Mouse (Mus musculus): Measurements from ENCODE around the gene Tmem247.

The Tmem247 gene

DNA sequence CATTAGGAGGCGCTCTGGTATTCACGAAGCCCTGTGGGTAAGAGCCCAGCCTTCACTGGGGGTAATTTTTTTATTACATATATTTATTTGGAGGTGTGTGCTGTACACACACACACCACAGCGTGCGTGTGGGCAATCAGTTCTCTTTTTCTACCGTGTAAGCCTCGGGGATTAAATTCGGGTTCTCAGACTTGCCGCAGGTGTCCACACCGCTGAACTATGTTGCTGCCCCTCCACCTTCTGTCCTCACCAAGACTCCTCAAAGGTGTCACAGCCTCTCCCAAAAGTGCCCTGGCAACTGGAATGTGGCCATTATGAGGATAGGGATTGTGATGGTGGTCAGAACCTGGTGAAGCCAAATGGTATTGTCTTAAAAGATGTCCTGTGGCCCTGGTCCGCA, at the start of gene Tmem247:
TSS of gene Tmem247 (plus strand) at position 301 of the 400 bp plus-strand sequence.
- DNase-seq (ENCODE audit: low read depth in 1 of 2, low spot score in 2 of 2), result no peak

DNA sequence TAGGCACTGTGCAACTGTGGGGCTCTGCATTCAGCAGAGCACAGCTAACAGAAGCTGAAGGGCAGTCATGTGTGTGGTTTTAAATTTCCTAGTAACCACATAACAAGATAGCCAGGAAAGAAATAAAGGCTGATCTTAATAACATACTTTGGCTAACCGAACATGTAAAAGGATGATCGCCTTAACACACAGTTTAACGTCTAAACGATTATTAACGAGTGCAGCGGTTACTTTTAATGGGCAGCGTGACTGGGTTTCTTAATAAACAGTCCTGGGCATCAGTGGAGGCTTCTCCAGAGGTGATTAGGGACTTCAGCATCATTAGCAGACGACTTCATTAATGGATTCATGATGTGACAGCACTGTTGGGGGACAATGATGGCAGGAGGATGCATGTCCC, 46.6 kb upstream of the Tmem247 start:
- DNase-seq (ENCODE audit: low read depth in 1 of 2, low spot score in 2 of 2), result no peak

DNA sequence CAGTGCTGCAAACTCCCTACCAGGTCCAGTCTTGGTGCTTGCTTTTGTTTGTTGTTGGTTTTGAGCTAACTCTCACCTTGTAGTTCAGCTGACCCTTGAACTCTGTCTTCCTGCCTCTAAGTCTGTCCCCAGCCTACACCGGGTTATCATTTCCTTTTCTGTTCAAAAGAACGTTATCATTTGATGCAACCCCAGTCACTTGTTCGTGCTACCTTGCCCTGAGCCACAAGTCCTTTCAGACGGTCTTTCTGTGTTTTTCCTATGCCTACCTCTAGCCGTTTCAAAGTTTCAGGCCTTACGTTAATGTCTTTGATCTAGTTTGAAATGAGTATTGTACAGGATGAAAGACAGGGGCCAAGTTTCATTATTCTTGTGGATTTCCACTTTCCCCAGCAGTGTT, 44.5 kb upstream of the Tmem247 start:
- DNase-seq (ENCODE audit: low read depth in 1 of 2, low spot score in 2 of 2), result no peak

DNA sequence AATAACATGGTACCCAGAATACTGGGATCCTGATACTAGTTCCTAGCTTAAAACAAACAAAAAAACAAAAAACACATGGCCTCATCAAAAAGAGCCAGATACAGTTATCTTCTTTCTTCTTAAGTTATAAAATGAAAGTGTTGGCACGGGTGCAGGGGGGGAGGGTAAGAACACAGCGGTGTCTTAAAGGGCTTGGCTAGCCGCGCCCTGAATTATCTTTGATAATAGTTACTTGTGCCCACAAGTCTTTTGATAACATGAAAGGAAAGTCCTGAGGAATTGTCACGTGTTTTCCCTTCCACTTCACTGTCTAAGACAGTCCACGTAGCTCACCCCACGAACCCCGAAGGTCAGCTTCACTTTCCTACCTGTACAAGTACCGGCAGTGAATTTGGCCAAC, 40.2 kb upstream of the Tmem247 start:
- no peak for DNase-seq (ENCODE audit: low read depth in 1 of 2, low spot score in 2 of 2)

DNA sequence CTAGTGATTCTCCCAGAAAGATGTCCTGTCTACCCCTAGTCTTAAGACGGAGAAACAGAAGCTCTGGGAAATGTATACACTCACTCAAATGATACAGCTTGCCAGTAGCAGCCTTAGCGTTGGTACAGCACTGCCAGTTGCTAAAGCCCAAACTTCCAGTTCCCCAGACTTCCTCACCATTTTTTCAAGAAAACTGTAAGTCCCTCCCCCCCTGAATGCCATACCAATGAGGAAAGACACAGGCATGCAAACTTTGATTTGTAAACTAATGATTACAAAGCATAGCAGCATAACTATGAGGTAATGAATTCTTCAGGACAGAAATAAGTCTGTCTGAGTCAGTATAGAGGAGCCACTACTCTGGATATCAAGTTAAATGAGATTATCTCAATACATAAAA, 39.4 kb upstream of the Tmem247 start:
- no peak for DNase-seq (ENCODE audit: low read depth in 1 of 2, low spot score in 2 of 2)

DNA sequence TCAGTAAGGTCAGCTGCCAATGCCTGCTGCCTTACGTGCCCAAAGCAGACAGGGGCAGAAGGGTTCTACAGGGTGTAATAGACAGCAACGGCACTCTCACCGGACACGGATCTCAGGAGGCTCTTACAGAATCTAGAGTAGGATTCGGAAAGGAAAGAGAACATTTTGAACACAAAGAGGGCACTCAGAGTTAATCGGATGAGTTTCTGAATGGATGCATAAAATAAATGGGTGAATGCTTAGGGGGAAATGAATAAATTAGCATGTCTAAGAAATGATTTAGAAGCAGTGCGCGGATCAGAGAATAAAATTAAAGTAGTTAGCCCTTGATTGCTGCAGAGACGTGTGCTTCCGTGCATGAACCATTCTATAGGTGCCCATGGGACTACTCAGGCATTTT, 37.1 kb upstream of the Tmem247 start:
- DNase-seq (ENCODE audit: low read depth in 1 of 2, low spot score in 2 of 2), result no peak

DNA sequence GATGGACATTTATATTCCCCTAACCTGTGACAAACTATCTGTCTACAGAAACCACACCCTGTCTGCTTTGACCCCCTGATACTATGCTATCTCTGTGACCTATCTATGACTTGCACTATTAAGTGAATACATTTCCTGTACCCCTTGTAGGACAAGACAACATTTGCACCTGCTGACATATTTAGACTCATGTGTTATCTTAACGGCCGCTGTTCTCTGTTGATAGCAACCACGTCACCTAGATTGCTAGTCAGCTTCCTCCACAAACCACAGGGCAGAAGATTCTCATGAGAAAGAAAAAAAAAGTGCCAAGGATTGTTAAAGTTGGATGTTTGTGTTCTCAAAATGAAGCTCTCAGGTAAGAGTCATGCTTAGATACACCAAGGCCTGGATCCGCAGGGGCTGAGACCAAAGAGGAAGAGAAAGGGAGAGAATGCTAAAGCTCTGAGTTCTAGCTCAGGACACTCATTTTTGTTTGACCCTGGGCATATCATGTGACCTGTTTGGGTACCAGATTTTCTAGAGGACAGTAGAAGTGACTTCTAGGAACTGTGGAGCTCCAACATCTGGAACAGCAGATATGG, 36.6 kb upstream of the Tmem247 start:
- DNase-seq (ENCODE audit: low read depth in 1 of 2, low spot score in 2 of 2), result no peak

DNA sequence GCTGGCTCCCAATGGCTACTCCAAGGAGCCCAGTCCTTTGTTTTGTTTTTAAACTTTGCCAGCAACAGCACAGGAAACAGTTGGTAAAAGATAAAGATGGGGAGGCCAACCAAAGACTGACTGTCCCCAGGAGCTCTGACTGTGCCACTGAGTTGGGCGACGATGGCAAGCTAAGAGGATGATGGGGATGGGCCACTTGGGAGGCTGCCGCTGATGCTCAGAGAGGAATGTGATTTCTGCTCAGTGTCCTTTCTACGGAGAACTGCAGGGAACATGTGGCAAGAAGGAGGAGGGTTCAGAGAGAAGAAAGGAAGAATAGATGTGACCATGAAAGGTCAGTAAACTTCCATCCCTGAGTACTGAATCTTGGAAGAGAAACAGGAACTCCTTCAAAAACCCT, 22.0 kb upstream of the Tmem247 start:
- no peak for DNase-seq (ENCODE audit: low read depth in 1 of 2, low spot score in 2 of 2)

DNA sequence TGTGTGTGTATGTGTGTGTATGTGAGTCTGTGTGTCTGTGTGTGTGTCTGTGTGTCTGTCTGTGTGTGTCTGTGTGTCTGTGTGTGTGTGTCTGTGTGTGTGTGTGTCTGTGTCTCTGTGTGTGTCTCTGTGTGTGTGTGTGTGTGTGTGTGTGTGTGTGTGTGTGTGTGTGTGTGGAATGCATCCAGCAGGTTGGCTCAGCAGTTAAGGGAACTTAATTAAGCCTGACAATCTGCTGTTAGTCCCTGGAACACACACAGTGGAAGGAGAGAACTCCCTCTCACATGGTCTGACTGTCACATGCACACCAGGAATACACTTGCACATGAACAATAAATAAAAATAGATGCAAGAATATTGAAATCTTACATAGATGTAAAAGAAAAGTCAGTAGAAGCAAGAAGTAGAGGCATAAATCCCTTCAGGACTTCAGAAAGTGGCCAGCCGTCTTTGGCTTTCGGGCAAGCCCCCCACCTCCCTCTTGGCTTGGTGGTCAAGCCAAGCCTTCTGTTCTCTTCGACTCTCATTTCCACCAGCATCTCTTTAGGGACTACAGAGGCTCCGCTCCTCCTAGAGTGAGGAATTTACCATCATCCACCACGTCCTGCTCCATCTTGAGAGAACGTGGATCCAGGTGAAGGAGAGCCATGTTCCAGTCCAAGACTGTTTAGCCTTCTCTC, 19.5 kb upstream of the Tmem247 start:
- no peak for DNase-seq (ENCODE audit: low read depth in 1 of 2, low spot score in 2 of 2)

DNA sequence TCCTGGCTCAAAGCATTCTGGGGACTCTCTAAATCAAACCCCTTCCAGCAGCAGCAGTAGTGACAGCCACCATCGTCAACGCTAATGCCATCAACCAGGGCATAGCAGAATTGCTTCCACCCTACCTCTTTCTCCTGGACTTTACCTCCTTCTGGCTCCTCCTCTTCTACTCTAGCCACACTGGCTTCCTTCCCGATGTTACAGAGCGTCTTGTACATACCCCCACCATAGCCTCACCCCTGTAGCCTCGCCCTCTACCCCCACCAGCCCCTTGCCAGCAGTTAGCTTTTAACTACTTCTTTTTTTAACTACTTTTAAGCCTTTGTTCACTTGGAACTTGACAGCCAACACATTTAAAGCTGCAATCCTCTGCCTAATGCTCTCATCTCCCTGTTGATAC, 17.3 kb upstream of the Tmem247 start:
- DNase-seq (ENCODE audit: low read depth in 1 of 2, low spot score in 2 of 2), result no peak

DNA sequence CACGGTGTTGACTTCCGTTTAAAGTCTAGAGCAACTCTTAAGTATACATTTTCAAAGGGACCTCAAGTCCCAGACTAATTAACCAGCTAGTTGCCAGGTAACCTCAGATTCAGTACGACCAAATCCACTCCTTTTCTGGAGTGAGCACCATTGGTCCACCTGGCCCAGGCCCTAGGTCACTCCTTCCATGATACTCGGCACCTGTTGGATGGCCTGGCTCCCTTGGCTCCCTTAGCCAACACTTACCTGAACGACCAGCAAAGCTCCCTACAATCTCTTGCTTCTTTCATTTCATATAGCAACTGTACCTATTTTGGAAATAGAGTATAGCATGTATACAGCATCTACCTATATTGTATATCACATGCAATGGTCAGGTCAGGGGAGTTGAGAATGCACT, 16.6 kb upstream of the Tmem247 start:
- no peak for DNase-seq (ENCODE audit: low read depth in 1 of 2, low spot score in 2 of 2)

DNA sequence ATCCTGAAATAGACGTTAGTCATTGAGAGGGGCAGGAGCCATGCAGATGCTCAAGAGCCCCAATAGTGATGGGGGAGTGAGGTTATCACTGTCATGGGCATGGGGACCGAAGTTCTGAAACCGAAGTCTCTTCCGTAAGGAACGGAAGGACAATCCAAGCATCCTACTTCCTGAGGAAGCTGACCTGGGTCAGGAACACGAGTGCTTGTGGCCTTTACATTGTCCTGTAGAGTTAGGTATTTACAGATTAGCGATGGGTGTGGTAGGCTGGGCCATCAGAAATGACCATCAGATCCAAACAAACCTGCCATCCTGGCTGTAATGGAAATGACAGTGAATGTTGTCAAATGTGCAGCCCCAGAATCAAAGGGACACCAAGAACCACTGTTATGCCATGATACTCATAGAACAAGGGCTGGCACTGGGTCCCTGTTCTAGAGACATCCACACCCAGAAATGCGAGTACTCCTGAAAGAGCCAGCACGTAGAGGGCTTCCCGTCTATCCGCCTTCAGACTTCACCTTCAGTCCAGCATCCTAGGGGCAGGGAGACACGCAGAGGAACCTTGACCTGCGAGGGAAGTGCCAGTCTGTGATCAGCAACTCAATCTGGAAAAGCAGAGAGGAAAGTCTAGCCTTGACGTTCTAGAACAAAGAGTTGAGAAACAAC, 14.6 kb upstream of the Tmem247 start:
- no peak for DNase-seq (ENCODE audit: low read depth in 1 of 2, low spot score in 2 of 2)

DNA sequence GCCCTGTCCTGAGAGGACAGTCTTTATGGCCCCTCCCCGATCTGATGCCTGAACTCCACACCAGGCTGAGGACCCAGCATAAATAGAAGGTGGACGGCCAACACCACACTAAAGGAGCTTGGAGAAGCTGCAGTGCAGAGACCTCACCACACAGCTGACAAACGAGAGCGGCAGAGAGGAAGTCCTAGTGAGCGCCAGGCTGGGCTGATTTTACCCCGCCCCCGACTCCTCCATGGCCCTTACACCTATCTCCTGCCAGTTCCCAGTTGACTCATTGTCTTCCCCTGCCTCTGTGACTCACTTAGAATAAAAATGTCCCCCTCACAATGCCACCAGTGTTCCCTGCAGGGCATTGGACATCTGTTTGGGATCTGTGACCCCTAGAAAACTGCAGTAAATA, 13.6 kb upstream of the Tmem247 start:
- peak in 1 of 2 experiments; percentile 31 for DNase-seq (ENCODE audit: low read depth in 1 of 2, low spot score in 2 of 2)

DNA sequence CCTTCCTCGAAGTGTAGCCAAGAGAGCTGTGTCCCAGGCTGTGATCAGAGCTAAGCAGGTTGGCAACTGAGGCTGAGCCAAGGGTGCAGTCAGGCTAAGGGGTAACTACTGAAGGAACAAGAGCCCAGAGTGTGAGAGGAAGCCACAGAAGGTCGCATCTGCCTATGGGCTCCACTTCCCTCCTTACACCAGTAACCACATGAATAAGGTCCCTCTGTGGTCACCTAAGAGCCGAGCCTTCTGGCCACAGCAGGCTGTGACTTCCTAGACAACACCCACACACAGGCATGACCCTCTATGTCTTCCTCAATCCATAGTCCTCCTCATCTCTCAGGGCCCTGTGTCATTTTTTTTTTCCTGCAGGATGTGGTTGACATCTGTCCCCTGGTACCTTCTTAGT, 12.9 kb upstream of the Tmem247 start:
- no peak for DNase-seq (ENCODE audit: low read depth in 1 of 2, low spot score in 2 of 2)

DNA sequence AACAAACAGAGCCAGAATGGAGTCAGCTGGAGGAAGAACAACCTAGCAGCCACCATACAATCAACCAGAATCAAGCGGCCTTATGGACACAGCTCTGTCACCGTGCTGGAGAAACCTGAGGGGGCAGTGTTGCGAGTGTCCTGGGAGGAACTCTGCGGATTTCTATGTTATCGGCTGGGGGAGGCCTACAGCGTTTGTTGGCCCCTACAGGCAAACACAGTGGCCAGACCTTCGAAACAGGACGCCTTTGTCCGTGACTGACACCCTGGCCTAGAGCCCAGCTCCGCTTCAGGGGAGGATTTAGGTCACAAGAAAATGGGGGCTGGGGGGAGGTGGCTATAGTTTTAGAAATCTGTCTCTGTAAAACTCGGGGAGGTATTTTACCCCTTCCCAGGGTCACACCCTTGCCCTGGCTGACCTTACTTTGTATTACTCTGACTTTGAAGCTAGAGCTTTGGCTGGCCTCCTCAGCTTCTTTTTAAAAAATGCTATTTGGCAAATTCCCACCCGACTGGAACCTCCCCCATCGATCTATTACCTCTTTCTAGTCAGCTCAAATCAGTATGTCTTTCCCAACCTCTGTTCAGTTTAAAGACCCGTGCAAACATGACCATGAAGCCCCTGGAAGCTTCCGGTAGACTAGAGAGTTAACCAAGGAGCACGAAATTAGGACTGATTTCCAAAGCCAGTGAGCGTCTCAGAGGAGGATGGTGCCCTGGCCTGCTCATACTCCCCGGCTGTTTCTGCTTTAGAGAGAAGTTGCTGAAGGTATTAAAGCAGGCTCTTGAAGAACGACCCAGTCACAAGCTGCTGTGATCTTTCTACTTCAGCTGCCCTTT, 11.6 kb upstream of the Tmem247 start:
- no peak for DNase-seq (ENCODE audit: low read depth in 1 of 2, low spot score in 2 of 2)

DNA sequence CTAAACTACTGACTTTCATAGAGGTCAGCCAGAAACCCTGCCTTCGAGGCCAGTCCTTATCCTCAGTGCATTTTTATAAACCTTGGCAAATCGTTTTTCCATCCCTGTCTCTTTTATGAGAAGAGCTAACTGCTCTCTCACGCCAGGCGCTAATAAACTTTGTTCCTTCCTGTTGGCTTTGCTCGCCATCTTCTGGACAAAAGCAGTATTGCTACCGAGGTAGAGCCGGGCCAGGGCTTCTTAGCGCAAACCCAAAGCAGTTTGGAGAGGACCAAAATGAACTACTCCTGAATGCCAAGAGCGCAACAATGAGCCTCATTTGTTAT, 11.0 kb upstream of the Tmem247 start:
- DNase-seq (ENCODE audit: low read depth in 1 of 2, low spot score in 2 of 2), result peak in 1 of 2 experiments; percentile 56

DNA sequence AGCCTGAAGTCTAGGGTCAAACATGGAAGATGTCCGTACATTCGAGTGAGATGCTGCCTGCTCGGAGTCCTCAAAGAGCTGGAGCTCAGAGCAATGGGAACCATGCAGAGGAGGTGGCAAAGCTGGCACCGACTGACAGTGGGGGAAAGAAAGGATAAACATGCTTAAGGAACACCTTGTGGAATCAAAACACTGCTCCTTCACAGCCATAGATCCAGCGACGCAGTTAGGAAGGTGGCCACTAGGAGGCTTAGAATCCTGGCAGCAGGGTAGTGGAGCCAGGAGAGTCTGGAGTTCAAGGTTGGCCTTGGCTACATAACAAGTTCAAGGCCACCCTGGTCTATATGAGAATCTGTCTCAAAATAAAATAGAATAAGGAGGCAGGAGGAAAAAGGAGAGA, 10.5 kb upstream of the Tmem247 start:
- no peak for DNase-seq (ENCODE audit: low read depth in 1 of 2, low spot score in 2 of 2)

DNA sequence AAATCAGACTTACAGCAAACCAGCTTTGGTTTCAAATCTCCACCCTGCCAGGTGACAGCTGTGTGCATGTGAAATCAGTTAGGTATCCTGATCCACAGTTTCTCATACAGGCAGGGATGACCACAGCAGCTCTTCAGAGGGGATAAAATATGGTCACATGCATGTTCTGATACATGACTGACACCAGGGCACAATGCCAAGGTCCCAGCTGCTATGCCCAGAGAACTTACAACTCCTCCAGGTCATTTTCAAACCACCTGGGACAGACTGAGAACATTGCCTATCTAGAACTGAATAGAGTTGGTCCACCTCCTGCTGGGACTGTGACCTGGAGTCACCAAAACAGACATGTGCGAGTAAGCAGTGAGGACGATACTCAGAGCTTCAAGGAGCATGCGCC, 10.1 kb upstream of the Tmem247 start:
- DNase-seq (ENCODE audit: low read depth in 1 of 2, low spot score in 2 of 2), result no peak

DNA sequence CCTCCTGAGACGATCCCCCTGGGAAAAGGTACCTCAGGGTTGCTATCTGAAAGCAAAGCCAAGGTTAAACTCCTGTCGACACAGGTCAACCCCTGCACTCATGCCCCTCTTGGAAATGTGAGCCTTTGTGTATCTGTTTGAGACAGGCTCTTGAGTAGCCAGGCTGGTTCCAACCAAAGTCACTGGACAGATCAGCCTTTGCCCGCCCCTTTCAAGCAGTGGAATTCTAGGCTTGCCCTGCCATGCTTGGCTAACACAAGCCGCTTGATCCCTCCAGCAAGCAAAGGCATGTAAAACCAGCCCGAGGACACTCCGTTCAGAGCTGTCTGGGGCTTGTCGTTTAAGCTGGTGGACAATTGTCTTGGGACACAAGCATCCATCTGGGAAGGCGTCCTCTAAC, 8.8 kb upstream of the Tmem247 start:
- no peak for DNase-seq (ENCODE audit: low read depth in 1 of 2, low spot score in 2 of 2)

DNA sequence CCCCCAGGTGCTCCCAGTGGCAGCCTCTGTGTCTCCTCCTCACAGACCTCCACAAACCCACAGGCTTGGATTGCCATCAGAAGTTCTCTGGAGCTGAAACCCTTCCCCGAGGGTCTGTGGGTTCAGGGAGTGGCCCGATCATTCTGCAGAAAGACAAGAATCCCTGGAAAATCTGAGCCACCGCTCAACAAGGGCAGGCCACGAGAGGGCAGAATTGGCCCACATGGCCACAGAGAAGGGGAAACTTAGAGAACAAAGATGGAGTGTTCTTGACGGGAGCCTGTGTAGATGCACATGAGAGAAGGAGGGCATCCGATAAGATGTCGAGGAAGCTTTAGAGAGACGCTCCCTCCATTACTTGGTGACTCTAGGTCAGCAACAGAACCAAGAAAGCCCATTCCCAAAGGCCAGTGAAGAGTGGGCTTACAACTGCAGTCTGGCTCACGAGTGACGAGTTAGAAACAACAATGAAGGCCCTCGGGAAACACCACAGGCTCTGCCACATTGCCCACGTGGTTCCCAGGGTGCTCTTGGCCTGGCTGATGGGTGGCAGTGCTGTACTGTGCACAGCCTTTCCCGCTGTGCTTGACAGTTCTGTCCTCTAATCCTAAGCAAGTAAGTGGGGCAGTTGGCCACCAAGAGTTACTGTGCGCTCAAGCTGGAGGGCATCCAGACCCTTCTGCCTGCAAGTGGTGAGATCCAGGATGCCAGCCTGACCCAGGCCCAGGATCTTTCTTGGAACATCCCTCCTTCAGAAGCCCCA, 7.2 kb upstream of the Tmem247 start:
- DNase-seq (ENCODE audit: low read depth in 1 of 2, low spot score in 2 of 2), result no peak

DNA sequence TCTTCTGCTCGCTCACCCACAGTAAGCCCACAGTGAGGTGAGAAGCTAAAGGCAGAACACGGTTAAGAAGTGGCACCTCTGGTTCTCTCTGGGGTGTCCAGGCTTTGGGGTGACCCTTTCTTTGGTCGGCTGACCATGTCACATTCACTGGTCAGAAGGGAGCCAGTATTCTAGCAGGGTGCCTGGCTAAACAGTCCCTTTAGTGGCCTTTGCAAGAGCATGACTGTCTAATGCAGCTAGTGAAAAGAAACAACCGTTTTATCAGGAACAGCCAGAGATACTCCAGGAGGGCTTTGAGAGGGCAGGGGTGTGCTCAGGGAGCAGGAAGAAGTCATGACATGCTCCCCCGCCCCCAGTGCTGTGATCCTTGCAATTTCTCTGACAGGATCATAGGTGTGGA, 5.9 kb upstream of the Tmem247 start:
- no peak for DNase-seq (ENCODE audit: low read depth in 1 of 2, low spot score in 2 of 2)
